Mouse (Mus musculus): ENCODE results near the gene Gstp1. TPM values are rescaled to one million over a fixed set of nuclear protein-coding genes. Genes with fewer than 3 reads are reported as not detected.
"Not testable (repeated sequence)": the region's sequence is repeated elsewhere in the genome, so short reads cannot be mapped to it uniquely, and the experiment has no call there.

Gene Gstp1
- total and polyA plus RNA-seq, 2 experiments = 456 to 1,374 TPM

DNA sequence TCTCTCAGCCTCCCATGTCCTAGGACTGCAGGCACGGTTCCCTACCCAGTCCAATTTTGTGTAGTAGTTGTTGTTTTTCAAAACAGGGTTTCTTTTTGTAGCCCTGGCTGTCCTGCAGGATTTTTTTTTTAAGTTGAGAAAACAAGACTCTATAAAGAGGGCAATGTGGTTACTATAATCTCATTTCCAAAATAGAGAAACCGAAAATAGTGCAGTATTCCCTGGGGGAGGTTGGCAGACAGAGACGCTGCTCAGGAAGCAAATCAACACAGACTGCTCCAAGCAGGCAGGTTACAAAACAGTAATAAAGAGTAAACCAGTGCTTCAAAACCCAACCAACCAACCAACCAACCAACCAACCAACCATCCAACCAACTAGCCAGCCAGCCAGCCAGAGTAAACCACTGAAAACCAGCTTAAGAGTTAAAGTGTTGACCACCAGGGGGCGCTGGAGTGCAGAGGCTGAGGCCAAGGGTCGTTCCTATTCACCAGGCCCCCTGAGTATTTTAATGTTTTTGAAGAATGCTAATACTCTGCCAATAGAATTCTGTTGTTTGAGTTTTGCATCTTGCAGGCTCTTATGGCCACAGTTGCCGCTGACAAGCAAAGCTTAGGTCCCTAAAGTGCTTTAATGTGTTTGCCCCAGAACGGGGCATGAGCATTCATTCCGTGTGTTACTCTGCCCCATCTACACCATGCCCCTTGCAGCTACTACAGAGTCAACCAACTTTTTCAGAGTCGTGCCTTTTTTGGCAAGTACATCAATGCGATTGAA lies 14.1 kb upstream of the Gstp1 start:
- TF ChIP-seq CTCF (IDR thresholded peaks at IDR 0.05; ENCODE audit: low read depth, low read length) = peak; percentile 83
- no peak for TF ChIP-seq POLR2A (IDR thresholded peaks at IDR 0.05; ENCODE audit: extremely low read depth, insufficient read depth, low read length)
- 39% methylated on average over 10 of the region's 10 CpGs for WGBS

DNA sequence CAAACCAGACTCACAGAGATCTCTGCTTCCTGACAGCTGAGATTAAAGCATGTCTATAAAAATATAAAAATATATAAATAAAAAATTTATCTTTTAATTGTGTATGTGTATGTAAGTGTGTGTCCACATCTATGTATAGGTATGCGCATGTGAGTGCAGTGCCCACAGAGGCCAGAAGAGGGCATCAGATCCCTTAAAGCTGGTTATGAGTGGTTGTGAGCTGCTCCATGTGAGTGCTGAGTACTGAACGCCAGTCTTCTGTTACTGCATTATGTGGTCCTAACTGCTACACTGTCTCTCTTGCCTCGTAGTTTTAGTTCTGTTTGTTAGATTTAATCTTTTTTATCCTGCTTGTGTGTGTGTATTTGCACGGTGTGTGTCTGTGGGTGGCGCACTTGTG lies 13.2 kb upstream of the Gstp1 start:
- WGBS = 96% methylated on average over 5 of the region's 5 CpGs
- Histone ChIP-seq H3K4me3 (ENCODE audit: insufficient read depth, low read depth, low read length) (no peak overlapping the region), H3K27me3 (ENCODE audit: control insufficient read depth, insufficient read depth, low read length) (no peaks in the 10 kb centered on the region), H3K9ac (ENCODE audit: low read depth, low read length) (no peak overlapping the region), H3K4me1 (ENCODE audit: control insufficient read depth, insufficient read depth, low read length) (peaks cover 19% of the 10 kb centered on the region), H3K79me2 (ENCODE audit: control insufficient read depth, insufficient read depth, low read length) (no peaks in the 10 kb centered on the region), H3K36me3 (ENCODE audit: control insufficient read depth, insufficient read depth, low read length) (no peaks in the 10 kb centered on the region), H3K27ac (replicated peaks; ENCODE audit: insufficient read depth, low read depth, low read length) (no peak overlapping the region; the same call in 1 of the 2 replicates)
- DNase-seq (ENCODE audit: extremely low read depth, low read depth, low spot score) = peak; percentile 22
- TF ChIP-seq CTCF (IDR thresholded peaks at IDR 0.05; ENCODE audit: low read depth, low read length) = peak; percentile 26; the same call in 1 of the 2 replicates
- no peak for TF ChIP-seq POLR2A (IDR thresholded peaks at IDR 0.05; ENCODE audit: extremely low read depth, insufficient read depth, low read length)

More for the DNA sequence above, 14.1 kb upstream of the Gstp1 start:
- H3K27me3 ChIP-seq (ENCODE audit: control insufficient read depth, insufficient read depth, low read length) = no peaks in the 10 kb centered on the region
- peaks cover 21% of the 10 kb centered on the region for H3K4me1 ChIP-seq (ENCODE audit: control insufficient read depth, insufficient read depth, low read length)
- H3K36me3 ChIP-seq (ENCODE audit: control insufficient read depth, insufficient read depth, low read length) = no peaks in the 10 kb centered on the region
- no peak overlapping the region for H3K9ac ChIP-seq (ENCODE audit: low read depth, low read length)
- DNase-seq (ENCODE audit: extremely low read depth, low read depth, low spot score) = peak; percentile 69
- no peak overlapping the region for H3K4me3 ChIP-seq (ENCODE audit: insufficient read depth, low read depth, low read length)
- no peaks in the 10 kb centered on the region for H3K79me2 ChIP-seq (ENCODE audit: control insufficient read depth, insufficient read depth, low read length)
- H3K27ac ChIP-seq (replicated peaks; ENCODE audit: insufficient read depth, low read depth, low read length) = no peak overlapping the region

GRCm38 (mm10) chr19:4049069-4049468 lies 11.3 kb upstream of the Gstp1 start:
- not testable (repeated sequence) for DNase-seq (ENCODE audit: extremely low read depth, low read depth, low spot score); H3K4me3 ChIP-seq (ENCODE audit: insufficient read depth, low read depth, low read length); H3K36me3 ChIP-seq (ENCODE audit: control insufficient read depth, insufficient read depth, low read length); H3K27ac ChIP-seq (replicated peaks; ENCODE audit: insufficient read depth, low read depth, low read length); H3K79me2 ChIP-seq (ENCODE audit: control insufficient read depth, insufficient read depth, low read length); H3K9ac ChIP-seq (ENCODE audit: low read depth, low read length); H3K27me3 ChIP-seq (ENCODE audit: control insufficient read depth, insufficient read depth, low read length)
- TF ChIP-seq CTCF (IDR thresholded peaks at IDR 0.05; ENCODE audit: low read depth, low read length) = 0 out of 2 replicates have a peak, but pooled peaks have one; percentile 15
- peaks cover 16% of the 10 kb centered on the region for H3K4me1 ChIP-seq (ENCODE audit: control insufficient read depth, insufficient read depth, low read length)
- WGBS = 85% methylated on average over 5 of the region's 5 CpGs

DNA sequence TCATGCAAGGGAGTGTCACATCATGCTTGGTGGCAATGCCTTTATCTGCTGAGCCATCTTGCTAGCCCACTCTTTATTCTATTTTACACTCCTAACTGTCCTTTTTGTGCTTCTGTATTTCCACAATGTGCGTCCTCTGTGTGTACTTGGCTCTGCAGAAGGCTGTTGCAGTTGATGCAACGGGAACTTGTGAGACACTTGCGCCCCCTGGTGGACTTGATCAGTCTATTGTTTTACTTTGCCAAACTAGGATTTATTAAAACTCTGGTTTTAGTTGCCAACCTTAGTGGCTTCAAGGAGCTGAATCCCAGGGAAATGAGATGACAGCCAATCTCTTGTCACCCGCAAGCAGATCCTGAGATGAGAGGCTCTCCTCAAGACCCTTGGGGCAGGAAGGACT lies 10.1 kb upstream of the Gstp1 start:
- Histone ChIP-seq H3K79me2 (ENCODE audit: control insufficient read depth, insufficient read depth, low read length) (no peaks in the 10 kb centered on the region), H3K27ac (replicated peaks; ENCODE audit: insufficient read depth, low read depth, low read length) (no peak overlapping the region), H3K4me3 (ENCODE audit: insufficient read depth, low read depth, low read length) (no peak overlapping the region), H3K36me3 (ENCODE audit: control insufficient read depth, insufficient read depth, low read length) (no peaks in the 10 kb centered on the region), H3K9ac (ENCODE audit: low read depth, low read length) (no peak overlapping the region), H3K4me1 (ENCODE audit: control insufficient read depth, insufficient read depth, low read length) (peaks cover 16% of the 10 kb centered on the region), H3K27me3 (ENCODE audit: control insufficient read depth, insufficient read depth, low read length) (no peaks in the 10 kb centered on the region)
- WGBS = 25% methylated on average over 4 of the region's 4 CpGs
- TF ChIP-seq POLR2A (IDR thresholded peaks at IDR 0.05; ENCODE audit: extremely low read depth, insufficient read depth, low read length) (no peak), CTCF (IDR thresholded peaks at IDR 0.05; ENCODE audit: low read depth, low read length) (peak; percentile 70)
- DNase-seq (ENCODE audit: extremely low read depth, low read depth, low spot score) = peak; percentile 77

GRCm38 (mm10) chr19:4046866-4047254 lies 9.1 kb upstream of the Gstp1 start:
- Histone ChIP-seq H3K27ac (replicated peaks; ENCODE audit: insufficient read depth, low read depth, low read length) (peak overlapping the region; percentile 81), H3K27me3 (ENCODE audit: control insufficient read depth, insufficient read depth, low read length) (no peaks in the 10 kb centered on the region), H3K9ac (ENCODE audit: low read depth, low read length) (no peak overlapping the region), H3K4me3 (ENCODE audit: insufficient read depth, low read depth, low read length) (no peak overlapping the region), H3K79me2 (ENCODE audit: control insufficient read depth, insufficient read depth, low read length) (no peaks in the 10 kb centered on the region), H3K4me1 (ENCODE audit: control insufficient read depth, insufficient read depth, low read length) (peaks cover 16% of the 10 kb centered on the region), H3K36me3 (ENCODE audit: control insufficient read depth, insufficient read depth, low read length) (no peaks in the 10 kb centered on the region)
- DNase-seq (ENCODE audit: extremely low read depth, low read depth, low spot score) = peak; percentile 59
- TF ChIP-seq CTCF (IDR thresholded peaks at IDR 0.05; ENCODE audit: low read depth, low read length) = no peak
- TF ChIP-seq POLR2A (IDR thresholded peaks at IDR 0.05; ENCODE audit: extremely low read depth, insufficient read depth, low read length) = no peak
- 58% methylated on average over 8 of the region's 8 CpGs for WGBS

All from liver, adult 2 months (tissue).